Mouse (Mus musculus): ENCODE results near the gene Gdf11.

Gdf11 gene

GRCm38 (mm10) chr10:128919203-128919631, 27.7 kb upstream of the Gdf11 start:
- no peak for DNase-seq (ENCODE audit: low spot score)

- no peak for DNase-seq (ENCODE audit: low spot score)
Observed at GRCm38 (mm10) chr10:128918246-128918645, 26.7 kb upstream of the Gdf11 start.

GRCm38 (mm10) chr10:128917400-128917799, 25.9 kb upstream of the Gdf11 start:
- DNase-seq (ENCODE audit: low spot score), result no peak

GRCm38 (mm10) chr10:128916665-128917064, 25.1 kb upstream of the Gdf11 start:
- no peak for DNase-seq (ENCODE audit: low spot score)

GRCm38 (mm10) chr10:128915550-128915949, 24.0 kb upstream of the Gdf11 start:
- DNase-seq (ENCODE audit: low spot score), result no peak

GRCm38 (mm10) chr10:128913696-128914095, 22.2 kb upstream of the Gdf11 start:
- DNase-seq (ENCODE audit: low spot score), result no peak

- DNase-seq (ENCODE audit: low spot score), result peak; percentile 89
Observed at GRCm38 (mm10) chr10:128913219-128913618, 21.7 kb upstream of the Gdf11 start.

GRCm38 (mm10) chr10:128912791-128913190, 21.3 kb upstream of the Gdf11 start:
- no peak for DNase-seq (ENCODE audit: low spot score)

- DNase-seq (ENCODE audit: low spot score), result no peak
Observed at GRCm38 (mm10) chr10:128912268-128912667, 20.8 kb upstream of the Gdf11 start.

- no peak for DNase-seq (ENCODE audit: low spot score)
Observed at GRCm38 (mm10) chr10:128911430-128911829, 19.9 kb upstream of the Gdf11 start.

- DNase-seq (ENCODE audit: low spot score), result peak; percentile 35
Observed at GRCm38 (mm10) chr10:128910066-128910841, 18.7 kb upstream of the Gdf11 start.

- DNase-seq (ENCODE audit: low spot score), result peak; percentile 85
Observed at GRCm38 (mm10) chr10:128909567-128910028, 18.1 kb upstream of the Gdf11 start.

GRCm38 (mm10) chr10:128908778-128909448, 17.4 kb upstream of the Gdf11 start:
- DNase-seq (ENCODE audit: low spot score), result no peak

GRCm38 (mm10) chr10:128904812-128905211, 13.3 kb upstream of the Gdf11 start:
- DNase-seq (ENCODE audit: low spot score), result no peak

- no peak for DNase-seq (ENCODE audit: low spot score)
Observed at GRCm38 (mm10) chr10:128902409-128902988, 11.0 kb upstream of the Gdf11 start.

GRCm38 (mm10) chr10:128901409-128901808, 9.9 kb upstream of the Gdf11 start:
- DNase-seq (ENCODE audit: low spot score), result no peak

GRCm38 (mm10) chr10:128900698-128901097, 9.2 kb upstream of the Gdf11 start, which contains the start of gene Cd63:
Gene Cd63, plus strand, starts transcription at chr10:128900989.
- DNase-seq (ENCODE audit: low spot score), result no peak

GRCm38 (mm10) chr10:128899759-128900490, 8.4 kb upstream of the Gdf11 start:
- DNase-seq (ENCODE audit: low spot score), result no peak

GRCm38 (mm10) chr10:128897501-128897900, 6.0 kb upstream of the Gdf11 start:
- no peak for DNase-seq (ENCODE audit: low spot score)

- no peak for DNase-seq (ENCODE audit: low spot score)
Observed at GRCm38 (mm10) chr10:128896807-128897206, 5.3 kb upstream of the Gdf11 start.

- DNase-seq (ENCODE audit: low spot score), result no peak
Observed at GRCm38 (mm10) chr10:128895952-128896693, 4.6 kb upstream of the Gdf11 start.

Data from lung, postnatal 25 days (tissue).